Mouse (Mus musculus): Measurements from ENCODE around the gene Tagln2. TPM values are rescaled to one million over a fixed set of nuclear protein-coding genes. Genes with fewer than 3 reads are reported as not detected.
A peak's percentile ranks its signal among the peaks of the same experiment; 100 is the strongest.

Tagln2 gene
- polyA plus RNA-seq, 1 experiment = 208 TPM

- DNase-seq (ENCODE audit: low read depth in 1 of 2, low spot score in 2 of 2) = peak; percentile 71 to 75
- peak within 1 kb of the TSS; percentile 36 for H3K4me3 ChIP-seq (ENCODE audit: extremely low read depth, insufficient read depth, insufficient read length)
- peaks cover 14% of the 10 kb centered on the region for H3K4me1 ChIP-seq (ENCODE audit: control insufficient read depth, insufficient read depth, insufficient read length)
- no peaks in the 10 kb centered on the region for H3K27me3 ChIP-seq (ENCODE audit: control insufficient read depth, insufficient read depth, low read length)
- H3K27ac ChIP-seq (ENCODE audit: insufficient read depth, low read length) = 0 out of 2 replicates have a peak within 1 kb of the TSS, but pooled peaks have one; percentile 18
- WGBS = 3% methylated on average over 28 of the region's 28 CpGs
- TF ChIP-seq POLR2A (IDR thresholded peaks at IDR 0.05; ENCODE audit: low read depth, low read length) (no peak), CTCF (IDR thresholded peaks at IDR 0.05; ENCODE audit: extremely low read depth, insufficient read depth, insufficient read length, insufficient replicate concordance) (no peak)
- H3K36me3 ChIP-seq (ENCODE audit: control insufficient read depth, insufficient read depth, low read length) = no peaks in the 10 kb centered on the region
These were observed 21.0 kb downstream of the Tagln2 start, which contains the start of gene Cfap45 for GRCm38 (mm10) chr1:172520576-172521440. Cfap45 (plus strand) TSS chr1:172520801.

- Histone ChIP-seq H3K4me3 (ENCODE audit: extremely low read depth, insufficient read depth, insufficient read length) (no peak overlapping the region), H3K27ac (ENCODE audit: insufficient read depth, low read length) (no peak overlapping the region), H3K4me1 (ENCODE audit: control insufficient read depth, insufficient read depth, insufficient read length) (peaks cover 19% of the 10 kb centered on the region), H3K36me3 (ENCODE audit: control insufficient read depth, insufficient read depth, low read length) (no peaks in the 10 kb centered on the region), H3K27me3 (ENCODE audit: control insufficient read depth, insufficient read depth, low read length) (no peaks in the 10 kb centered on the region)
- TF ChIP-seq CTCF (IDR thresholded peaks at IDR 0.05; ENCODE audit: extremely low read depth, insufficient read depth, insufficient read length, insufficient replicate concordance) = no peak
- no peak for TF ChIP-seq POLR2A (IDR thresholded peaks at IDR 0.05; ENCODE audit: low read depth, low read length)
- 27% methylated on average over 7 of the region's 7 CpGs for WGBS
- DNase-seq (ENCODE audit: low read depth in 1 of 2, low spot score in 2 of 2) = peak in 1 of 2 experiments; percentile 65
These were observed 22.7 kb downstream of the Tagln2 start for GRCm38 (mm10) chr1:172522524-172522923.

- WGBS = 54% methylated on average over 12 of the region's 12 CpGs
- H3K27ac ChIP-seq (ENCODE audit: insufficient read depth, low read length) = no peak overlapping the region
- DNase-seq (ENCODE audit: low read depth in 1 of 2, low spot score in 2 of 2) = no peak
- no peaks in the 10 kb centered on the region for H3K36me3 ChIP-seq (ENCODE audit: control insufficient read depth, insufficient read depth, low read length)
- H3K4me3 ChIP-seq (ENCODE audit: extremely low read depth, insufficient read depth, insufficient read length) = no peak overlapping the region
- H3K27me3 ChIP-seq (ENCODE audit: control insufficient read depth, insufficient read depth, low read length) = no peaks in the 10 kb centered on the region
- H3K4me1 ChIP-seq (ENCODE audit: control insufficient read depth, insufficient read depth, insufficient read length) = peaks cover 19% of the 10 kb centered on the region
- TF ChIP-seq POLR2A (IDR thresholded peaks at IDR 0.05; ENCODE audit: low read depth, low read length) (no peak), CTCF (IDR thresholded peaks at IDR 0.05; ENCODE audit: extremely low read depth, insufficient read depth, insufficient read length, insufficient replicate concordance) (no peak)
These were observed 23.9 kb downstream of the Tagln2 start for GRCm38 (mm10) chr1:172523699-172524101.

DNA sequence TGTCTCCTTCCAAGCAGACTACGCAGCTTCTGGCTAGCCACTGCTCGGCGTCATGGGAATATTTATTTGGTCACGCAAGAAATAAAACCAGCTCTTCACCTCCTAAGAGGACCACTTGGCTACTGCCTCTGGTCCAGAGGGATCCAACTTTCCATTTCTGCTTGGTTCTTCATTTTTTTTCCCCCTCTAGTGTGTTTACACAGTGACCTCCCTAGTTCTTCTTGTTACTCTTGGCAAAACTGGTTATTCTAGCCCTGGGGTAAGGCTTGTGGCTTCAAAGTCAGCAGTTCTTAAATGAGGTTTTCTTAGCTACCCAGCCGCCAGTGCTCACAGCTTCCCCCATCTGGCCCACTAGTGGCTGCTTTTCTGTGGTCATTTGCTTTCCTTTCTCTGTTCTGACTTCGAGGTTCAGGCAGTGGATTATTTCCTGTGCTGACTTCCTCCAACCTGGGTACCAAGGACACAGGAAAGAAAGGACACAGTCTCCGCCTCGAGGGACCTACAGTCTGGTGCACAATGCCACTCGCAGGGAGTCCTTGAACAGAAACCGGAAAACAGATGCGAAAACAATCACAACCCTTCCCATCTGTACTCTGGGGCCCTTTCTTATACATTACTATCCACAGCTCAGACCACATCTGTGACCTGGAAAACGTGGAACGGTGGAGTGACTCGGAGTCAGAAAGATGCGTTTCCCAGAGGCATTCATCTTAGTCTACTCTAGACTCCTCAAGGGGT, 25.3 kb downstream of the Tagln2 start:
- no peak for DNase-seq (ENCODE audit: low read depth in 1 of 2, low spot score in 2 of 2)
- Histone ChIP-seq H3K27ac (ENCODE audit: insufficient read depth, low read length) (peak overlapping the region; percentile 27), H3K4me3 (ENCODE audit: extremely low read depth, insufficient read depth, insufficient read length) (peak overlapping the region; percentile 40; the same call in 1 of the 2 replicates), H3K36me3 (ENCODE audit: control insufficient read depth, insufficient read depth, low read length) (no peaks in the 10 kb centered on the region), H3K27me3 (ENCODE audit: control insufficient read depth, insufficient read depth, low read length) (no peaks in the 10 kb centered on the region), H3K4me1 (ENCODE audit: control insufficient read depth, insufficient read depth, insufficient read length) (peaks cover 19% of the 10 kb centered on the region)
- peak; percentile 4; the same call in 1 of the 2 replicates for TF ChIP-seq CTCF (IDR thresholded peaks at IDR 0.05; ENCODE audit: extremely low read depth, insufficient read depth, insufficient read length, insufficient replicate concordance)
- TF ChIP-seq POLR2A (IDR thresholded peaks at IDR 0.05; ENCODE audit: low read depth, low read length) = no peak
- WGBS = 3% methylated on average over 15 of the region's 15 CpGs

DNA sequence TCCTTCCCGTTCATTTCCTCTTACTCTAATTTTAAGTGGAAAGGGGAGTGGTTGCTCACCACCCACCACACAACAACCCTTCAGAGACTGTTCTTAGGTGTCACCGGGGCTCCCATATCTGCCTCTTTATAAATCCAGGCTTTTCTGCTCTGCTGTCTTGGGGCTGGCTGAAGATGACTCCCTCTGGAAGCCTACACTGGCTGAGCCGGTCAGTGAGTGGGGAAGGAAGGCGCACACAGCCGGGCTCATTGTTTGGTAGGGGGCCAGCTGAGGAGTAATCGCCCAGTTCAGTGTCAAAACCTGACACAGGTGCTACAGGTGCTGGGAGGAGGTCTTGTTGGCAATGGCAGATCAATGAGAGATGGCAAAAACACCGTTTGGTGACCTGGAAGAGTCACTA, 26.1 kb downstream of the Tagln2 start:
- Histone ChIP-seq H3K36me3 (ENCODE audit: control insufficient read depth, insufficient read depth, low read length) (no peaks in the 10 kb centered on the region), H3K27ac (ENCODE audit: insufficient read depth, low read length) (peak overlapping the region; percentile 45; the same call in 1 of the 2 replicates), H3K4me3 (ENCODE audit: extremely low read depth, insufficient read depth, insufficient read length) (peak overlapping the region; percentile 47), H3K4me1 (ENCODE audit: control insufficient read depth, insufficient read depth, insufficient read length) (peaks cover 19% of the 10 kb centered on the region), H3K27me3 (ENCODE audit: control insufficient read depth, insufficient read depth, low read length) (no peaks in the 10 kb centered on the region)
- 18% methylated on average over 7 of the region's 7 CpGs for WGBS
- no peak for TF ChIP-seq CTCF (IDR thresholded peaks at IDR 0.05; ENCODE audit: extremely low read depth, insufficient read depth, insufficient read length, insufficient replicate concordance)
- no peak for TF ChIP-seq POLR2A (IDR thresholded peaks at IDR 0.05; ENCODE audit: low read depth, low read length)
- no peak for DNase-seq (ENCODE audit: low read depth in 1 of 2, low spot score in 2 of 2)

GRCm38 (mm10) chr1:172526380-172527081, 26.7 kb downstream of the Tagln2 start:
- Histone ChIP-seq H3K36me3 (ENCODE audit: control insufficient read depth, insufficient read depth, low read length) (no peaks in the 10 kb centered on the region), H3K4me1 (ENCODE audit: control insufficient read depth, insufficient read depth, insufficient read length) (peaks cover 16% of the 10 kb centered on the region), H3K27me3 (ENCODE audit: control insufficient read depth, insufficient read depth, low read length) (no peaks in the 10 kb centered on the region), H3K4me3 (ENCODE audit: extremely low read depth, insufficient read depth, insufficient read length) (peak overlapping the region; percentile 47), H3K27ac (ENCODE audit: insufficient read depth, low read length) (peak overlapping the region; percentile 45)
- TF ChIP-seq POLR2A (IDR thresholded peaks at IDR 0.05; ENCODE audit: low read depth, low read length) (no peak), CTCF (IDR thresholded peaks at IDR 0.05; ENCODE audit: extremely low read depth, insufficient read depth, insufficient read length, insufficient replicate concordance) (no peak)
- no peak for DNase-seq (ENCODE audit: low read depth in 1 of 2, low spot score in 2 of 2)
- WGBS = 4% methylated on average over 23 of the region's 23 CpGs
